Mouse (Mus musculus) neural tube, embryonic 14.5 days (tissue): ENCODE measurements at regions not wholly inside any gene's neighbourhood (a gene's known extent, or its start where the extent isn't known, plus 50 kb on each side); places are given as distances from the start of the nearest gene placed in this dataset.

ENCODE experiments used
- ATAC-seq: fragments of 200-750 bp; cut with Nextera tagmentation; 2 replicates; pipeline ENCODE4 v1.8.0; 2017; ENCODE audit warnings: low read depth, mild to moderate bottlenecking, moderate TSS enrichment, moderate library complexity
- H3K27ac ChIP-seq: fragments of 300-500 bp; sonication (generic); 2 replicates; pipeline ENCODE4 v1.5.1; 2014; ENCODE audit warnings: low read depth, mild to moderate bottlenecking, control low read depth, low read length, moderate library complexity, mixed read lengths
- H3K27me3 ChIP-seq: fragments of 300-500 bp; sonication (generic); 2 replicates; pipeline ENCODE4 v1.6.1; 2014; ENCODE audit warnings: low read length; ENCODE audit not compliant: control insufficient read depth, insufficient read depth
- H3K36me3 ChIP-seq: fragments of 300-500 bp; sonication (generic); 2 replicates; pipeline ENCODE4 v1.6.1; 2014; ENCODE audit warnings: low read length, mixed read lengths; ENCODE audit not compliant: control insufficient read depth, insufficient read depth
- H3K4me1 ChIP-seq: fragments of 300-500 bp; sonication (generic); 2 replicates; pipeline ENCODE4 v1.6.1; 2014; ENCODE audit warnings: low read length; ENCODE audit not compliant: control insufficient read depth, insufficient read depth
- H3K4me2 ChIP-seq: fragments of 300-500 bp; sonication (generic); 2 replicates; pipeline ENCODE4 v1.6.1; 2014; ENCODE audit warnings: mild to moderate bottlenecking, low read depth, low read length, control low read depth
- H3K4me3 ChIP-seq: fragments of 300-500 bp; sonication (generic); 2 replicates; pipeline ENCODE4 v1.5.1; 2014; ENCODE audit warnings: low read depth, low read length, control low read depth, mixed read lengths
- H3K9ac ChIP-seq: fragments of 300-500 bp; sonication (generic); replicated peaks from 2 replicates; pipeline ENCODE4 v1.6.1; 2014; ENCODE audit warnings: low read depth, mild to moderate bottlenecking, control low read depth, low read length, mixed read lengths
- H3K9me3 ChIP-seq: fragments of 300-500 bp; sonication (generic); 2 replicates; pipeline ENCODE4 v1.6.1; 2016; ENCODE audit warnings: low read length; ENCODE audit not compliant: control insufficient read depth
- WGBS: fragments of 180-500 bp; shearing (Covaris S2); extraction: QIAGEN DNeasy Blood & Tissue Kit; methylation state at CpG from one replicate; pipeline ENCODE4 v1.1.7; 2014; 5-methylcytosine and 5-hydroxymethylcytosine counted together

GRCm38 (mm10) chr11:63353671-63354070 lies 224.9 kb downstream of the Pmp22 start:
- Histone ChIP-seq H3K9me3 (no peaks in the 10 kb centered on the region), H3K4me1 (no peaks in the 10 kb centered on the region), H3K4me2 (no peak overlapping the region), H3K36me3 (no peaks in the 10 kb centered on the region), H3K4me3 (no peak overlapping the region), H3K27ac (no peak overlapping the region), H3K27me3 (no peaks in the 10 kb centered on the region), H3K9ac (no peak overlapping the region)
- no peak for ATAC-seq
- 93% methylated on average over 8 of the region's 8 CpGs for WGBS

GRCm38 (mm10) chr11:63357772-63358344 lies 229.1 kb downstream of the Pmp22 start:
- Histone ChIP-seq H3K4me3 (no peak overlapping the region), H3K36me3 (no peaks in the 10 kb centered on the region), H3K4me1 (no peaks in the 10 kb centered on the region), H3K27ac (0 out of 2 replicates have a peak overlapping the region, but pooled peaks have one; percentile 6), H3K9ac (no peak overlapping the region), H3K27me3 (no peaks in the 10 kb centered on the region), H3K4me2 (no peak overlapping the region), H3K9me3 (no peaks in the 10 kb centered on the region)
- peak; percentile 73; the same call in 1 of the 2 replicates for ATAC-seq
- WGBS, result 43% methylated on average over 10 of the region's 10 CpGs

GRCm38 (mm10) chr11:63367756-63368265 lies 239.0 kb downstream of the Pmp22 start:
- Histone ChIP-seq H3K27me3 (no peaks in the 10 kb centered on the region), H3K4me3 (no peak overlapping the region), H3K36me3 (no peaks in the 10 kb centered on the region), H3K4me1 (no peaks in the 10 kb centered on the region), H3K9me3 (no peaks in the 10 kb centered on the region), H3K9ac (no peak overlapping the region), H3K4me2 (no peak overlapping the region), H3K27ac (no peak overlapping the region)
- 88% methylated on average over 6 of the region's 6 CpGs for WGBS
- no peak for ATAC-seq

DNA sequence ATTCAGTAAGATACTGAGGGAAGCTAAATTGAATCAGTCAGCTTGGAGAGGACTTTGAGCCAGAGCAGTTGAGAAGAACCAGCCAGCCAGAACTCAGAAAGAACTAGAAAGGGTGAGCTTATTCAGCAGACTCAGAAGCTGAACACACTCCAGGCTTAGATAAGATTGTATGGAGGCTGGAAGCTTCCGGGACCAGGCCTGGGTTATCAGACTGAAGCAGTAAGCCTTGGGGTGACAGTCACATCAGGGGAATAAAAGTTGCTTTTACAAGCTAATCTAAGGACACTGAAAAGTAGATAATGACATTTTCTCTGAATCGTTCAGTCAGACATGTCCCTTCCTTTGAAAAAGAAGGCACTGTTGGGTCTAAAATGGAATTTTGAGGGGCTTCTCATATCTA lies 240.7 kb downstream of the Pmp22 start:
- no peak overlapping the region for H3K4me2 ChIP-seq
- H3K4me1 ChIP-seq, result no peaks in the 10 kb centered on the region
- ATAC-seq, result no peak
- H3K27me3 ChIP-seq, result no peaks in the 10 kb centered on the region
- no peak overlapping the region for H3K9ac ChIP-seq
- 95% methylated on average over 2 of the region's 2 CpGs for WGBS
- H3K4me3 ChIP-seq, result no peak overlapping the region
- H3K9me3 ChIP-seq, result no peaks in the 10 kb centered on the region
- no peaks in the 10 kb centered on the region for H3K36me3 ChIP-seq
- H3K27ac ChIP-seq, result no peak overlapping the region

- no peaks in the 10 kb centered on the region for H3K27me3 ChIP-seq
- no peak overlapping the region for H3K27ac ChIP-seq
- H3K4me2 ChIP-seq, result no peak overlapping the region
- H3K36me3 ChIP-seq, result no peaks in the 10 kb centered on the region
- no peak overlapping the region for H3K4me3 ChIP-seq
- no peaks in the 10 kb centered on the region for H3K9me3 ChIP-seq
- no peak for ATAC-seq
- WGBS, result 95% methylated on average over 3 of the region's 3 CpGs
- no peaks in the 10 kb centered on the region for H3K4me1 ChIP-seq
- H3K9ac ChIP-seq, result no peak overlapping the region
Observed at GRCm38 (mm10) chr11:63376311-63376710, 247.5 kb downstream of the Pmp22 start.

DNA sequence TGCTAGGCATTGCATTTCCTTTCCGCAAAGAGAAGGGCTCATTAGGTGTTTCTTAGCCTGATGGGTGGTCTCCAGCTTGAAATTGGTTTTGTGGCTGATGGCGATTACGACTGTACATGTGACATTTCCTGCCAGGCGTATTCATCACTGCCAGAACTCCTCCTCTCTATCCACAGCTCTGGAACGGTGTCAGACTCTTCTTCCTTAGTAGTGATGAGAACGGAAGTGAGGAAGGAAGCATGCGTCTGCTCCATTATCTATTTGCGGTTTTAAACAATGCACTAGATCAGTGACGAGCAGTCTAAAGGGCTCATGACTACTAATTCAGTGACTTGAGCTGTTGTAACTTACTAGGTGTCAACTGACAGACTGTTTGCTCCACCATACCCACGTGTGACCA lies 248.2 kb downstream of the Pmp22 start:
- Histone ChIP-seq H3K4me1 (no peaks in the 10 kb centered on the region), H3K9ac (no peak overlapping the region), H3K27ac (no peak overlapping the region; the same call in 1 of the 2 replicates), H3K4me3 (no peak overlapping the region), H3K27me3 (no peaks in the 10 kb centered on the region), H3K9me3 (no peaks in the 10 kb centered on the region), H3K4me2 (no peak overlapping the region), H3K36me3 (no peaks in the 10 kb centered on the region)
- ATAC-seq, result no peak
- 66% methylated on average over 10 of the region's 10 CpGs for WGBS

DNA sequence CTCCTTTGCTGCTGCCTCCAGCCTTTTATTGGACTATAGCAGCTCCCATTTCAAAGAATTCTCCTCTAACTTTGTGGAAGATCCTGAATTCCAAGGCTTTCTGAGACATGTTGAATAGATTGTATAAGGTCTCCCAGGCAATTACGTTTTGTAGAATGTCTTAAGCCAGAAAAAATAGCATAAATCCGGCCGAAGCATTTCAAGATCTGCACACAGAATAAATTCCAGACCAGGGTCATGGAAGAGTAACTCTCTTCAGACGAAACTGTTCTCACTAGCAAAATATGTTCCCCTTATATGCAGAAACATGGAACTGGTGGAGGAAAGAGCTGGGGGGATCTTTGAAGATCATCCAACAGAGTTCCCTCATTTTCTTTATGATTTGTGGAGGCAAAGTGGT lies 259.5 kb downstream of the Pmp22 start:
- H3K9me3 ChIP-seq, result no peaks in the 10 kb centered on the region
- H3K9ac ChIP-seq, result no peak overlapping the region
- no peaks in the 10 kb centered on the region for H3K36me3 ChIP-seq
- no peak overlapping the region for H3K27ac ChIP-seq
- no peak overlapping the region for H3K4me3 ChIP-seq
- H3K27me3 ChIP-seq, result no peaks in the 10 kb centered on the region
- H3K4me1 ChIP-seq, result no peaks in the 10 kb centered on the region
- ATAC-seq, result no peak
- WGBS, result 86% methylated on average over 4 of the region's 4 CpGs
- no peak overlapping the region for H3K4me2 ChIP-seq

DNA sequence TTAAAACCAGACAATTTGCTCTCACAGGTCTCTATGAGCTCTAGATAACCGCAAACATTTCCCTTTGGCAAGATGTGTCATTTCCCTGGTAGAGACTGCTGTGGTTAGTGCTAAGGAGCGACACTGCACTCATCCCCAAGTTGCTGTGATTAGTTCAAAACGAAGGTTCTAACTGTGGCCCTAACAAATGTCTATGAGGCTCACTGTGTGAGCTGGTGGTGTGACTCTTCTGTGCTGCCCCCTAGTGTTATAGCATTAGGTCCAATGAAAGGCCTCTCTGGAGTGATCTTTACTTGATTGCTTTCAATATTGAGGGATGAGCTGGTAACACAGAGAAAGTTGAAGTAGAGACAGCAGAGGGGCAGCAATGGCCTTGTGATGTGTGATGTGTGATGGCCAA lies 262.7 kb downstream of the Pmp22 start:
- Histone ChIP-seq H3K27me3 (no peaks in the 10 kb centered on the region), H3K9ac (no peak overlapping the region), H3K36me3 (no peaks in the 10 kb centered on the region), H3K4me1 (no peaks in the 10 kb centered on the region), H3K4me2 (no peak overlapping the region), H3K27ac (no peak overlapping the region), H3K9me3 (no peaks in the 10 kb centered on the region), H3K4me3 (no peak overlapping the region)
- no peak for ATAC-seq
- 53% methylated on average over 3 of the region's 3 CpGs for WGBS

- Histone ChIP-seq H3K4me3 (no peak overlapping the region), H3K4me1 (no peaks in the 10 kb centered on the region), H3K9me3 (no peaks in the 10 kb centered on the region), H3K27me3 (no peaks in the 10 kb centered on the region), H3K36me3 (no peaks in the 10 kb centered on the region), H3K27ac (no peak overlapping the region), H3K9ac (no peak overlapping the region), H3K4me2 (no peak overlapping the region)
- ATAC-seq, result no peak
- WGBS, result 69% methylated on average over 3 of the region's 3 CpGs
Observed at GRCm38 (mm10) chr11:63392378-63392777, 263.6 kb downstream of the Pmp22 start.
